Comparison of ENCODE assay signal across 11 mouse cellular contexts in the genomic region with DNA sequence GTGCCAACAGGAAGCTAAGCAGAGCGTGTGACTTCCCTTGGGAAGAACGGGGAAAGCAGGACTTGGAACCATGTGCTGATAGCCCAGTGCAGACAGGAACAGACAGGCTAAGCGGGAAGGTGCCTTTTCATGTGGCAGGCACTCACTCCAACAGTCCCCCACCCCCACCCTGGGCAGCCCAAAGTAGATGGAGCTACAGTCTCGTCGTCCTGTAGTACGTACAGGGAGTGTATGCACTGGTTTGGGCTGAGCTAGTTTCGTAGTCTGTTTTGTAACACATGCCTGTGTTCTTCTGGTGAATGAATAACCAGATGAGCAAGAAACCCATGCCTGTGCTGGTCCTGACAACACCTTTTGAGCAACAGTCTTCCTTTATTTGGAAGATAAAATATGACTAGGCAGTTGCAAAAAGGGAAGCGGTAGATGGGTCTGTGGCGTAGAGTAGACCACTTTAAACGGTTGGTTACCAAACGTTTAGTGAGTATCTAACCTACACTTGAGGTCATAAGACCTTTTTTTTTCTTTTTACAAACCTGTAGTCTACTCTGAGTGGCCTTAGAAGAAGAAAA. TPM values are rescaled to one million over a fixed set of nuclear protein-coding genes. Genes with fewer than 3 reads are reported as not detected.
DNase-seq lines count a peak whose midpoint lies in the region; ATAC-seq lines count a peak whose summit lies in the region.
"Had no signal": no experiment of that assay in that cellular context is flagged by ENCODE, and none has a peak within 500 bp of the region (broad histone marks: within the 10 kb centered on the region; RNA-seq: fewer than 3 reads in every experiment).

No protein-coding gene starts in this region.

- no peak overlapping the region for H3K9ac ChIP-seq in forebrain, embryonic 13.5 days

- 89% methylated on average over 11 of the region's 11 CpGs for WGBS in forebrain, embryonic 13.5 days

- H3K4me3 ChIP-seq in megakaryocyte, embryonic 14.5 days (replicated peaks): peak overlapping the region; percentile 83
- no peak overlapping the region for H3K4me3 ChIP-seq in forebrain, embryonic 13.5 days

- no peak overlapping the region for H3K4me2 ChIP-seq in forebrain, embryonic 13.5 days

- ATAC-seq in frontal cortex, adult (ENCODE audit: low TSS enrichment): peak; percentile 58
- no peak for ATAC-seq in forebrain, embryonic 13.5 days

- H3K4me1 ChIP-seq in megakaryocyte, embryonic 14.5 days: peaks cover 76% of the 10 kb centered on the region
- no peaks in the 10 kb centered on the region for H3K4me1 ChIP-seq in forebrain, embryonic 13.5 days

- H3K9me3 ChIP-seq in megakaryocyte, embryonic 14.5 days: no peaks in the 10 kb centered on the region
- H3K9me3 ChIP-seq in forebrain, embryonic 13.5 days (replicated peaks): no peaks in the 10 kb centered on the region

- no peak for DNase-seq in frontal cortex, postnatal 36 days (ENCODE audit: low spot score in 2 of 2)
- peak; percentile 34 to 46 for DNase-seq in B cell, adult 2 months
- peak; percentile 83 for DNase-seq in kidney, adult 9 months
- DNase-seq in frontal cortex, postnatal 10 days (ENCODE audit: low spot score in 2 of 2): no peak
- no peak for DNase-seq in testis, postnatal 14 days (ENCODE audit: low spot score)
- DNase-seq: cerebellum, postnatal 36 days; lung, postnatal 4 days; right cerebral cortex, adult 18-20 months had no signal

- H3K27me3 ChIP-seq in megakaryocyte, embryonic 14.5 days (replicated peaks): no peaks in the 10 kb centered on the region
- H3K27me3 ChIP-seq in forebrain, embryonic 13.5 days: no peaks in the 10 kb centered on the region

- H3K36me3 ChIP-seq in megakaryocyte, embryonic 14.5 days (replicated peaks; ENCODE audit: low read length): peaks cover 16% of the 10 kb centered on the region
- no peaks in the 10 kb centered on the region for H3K36me3 ChIP-seq in forebrain, embryonic 13.5 days (ENCODE audit: poor library complexity, severe bottlenecking)

- no peak overlapping the region for H3K27ac ChIP-seq in forebrain, embryonic 13.5 days

RNA-seq across cellular contexts. Expression of gene Gng12, which starts 57.8 kb away (rescaled TPM):
- 6.0 and 24.2 TPM in 2 replicates for polyA plus RNA-seq in megakaryocyte, embryonic 14.5 days (2012; ENCODE audit: insufficient read depth, low replicate concordance)
- polyA plus RNA-seq in forebrain, embryonic 13.5 days (2015; fragmentation: Nextera tagmentation; extraction: Ambion mirVana): 21.7 and 22.4 TPM in 2 replicates

Comparison
In these comparisons a context has a peak if more than half of its experiments do, and no peak if none do; other contexts are left out.
1. DNase-seq: peak in B cell, adult 2 months (2 of 2) and kidney, adult 9 months (single experiment); none in frontal cortex, postnatal 36 days (0 of 2), frontal cortex, postnatal 10 days (0 of 2) and testis, postnatal 14 days (single experiment).